Mouse (Mus musculus): ENCODE measurements around the gene Gsta2.

DNA sequence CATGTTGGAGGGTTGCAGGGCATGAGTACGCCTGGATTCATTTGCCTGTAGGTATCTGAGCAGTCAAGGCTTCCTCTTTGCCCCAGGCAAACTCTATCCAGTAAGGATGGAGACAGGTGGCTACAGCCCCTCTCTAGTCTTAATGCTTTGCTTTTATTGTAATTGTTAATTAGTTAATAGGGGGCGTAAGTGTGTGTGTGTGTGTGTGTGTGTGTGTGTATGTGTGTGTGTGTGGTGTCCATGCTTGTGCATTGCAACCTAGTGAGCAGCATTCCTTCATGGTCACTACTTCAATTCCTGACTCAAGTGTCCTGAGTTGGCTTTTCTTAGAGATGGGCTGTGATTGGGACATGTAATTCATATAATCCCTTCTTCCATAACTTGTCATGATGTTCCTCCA lies 40.9 kb downstream of the Gsta2 start, which contains the start of gene Omt2a:
- TF ChIP-seq TAL1 (IDR thresholded peaks at IDR 0.05; ENCODE audit: low read length) (no peak), GATA1 (IDR thresholded peaks at IDR 0.05; ENCODE audit: low read length) (no peak)

All from erythroblast, embryonic 14.5 days (primary cell).